Mouse (Mus musculus) brain, adult 10 weeks (tissue): ENCODE data around the gene Aldh1a2. TPM values are rescaled to one million over a fixed set of nuclear protein-coding genes. Genes with fewer than 3 reads are reported as not detected.

Source experiments
- polyA plus RNA-seq: library from polyadenylated mRNA; stranded (reverse); fragments of 350-450 nt; fragmentation: Illumina TruSeq; extraction: RNeasy Lipid Tissue Mini Kit (QIAGEN cat#74804); gene quantifications from one replicate; pipeline ENCODE4 v1.2.3, GENCODE M21; 2015; ENCODE audit warnings: low read depth, low replicate concordance

Aldh1a2 gene
- 7.0 TPM for polyA plus RNA-seq

GRCm38 (mm10) chr9:71215248-71216035 is at the start of gene Aldh1a2:
Gene Aldh1a2 (plus strand): TSS chr9:71215789.

GRCm38 (mm10) chr9:71168511-71168910 is 47.1 kb upstream of the Aldh1a2 start, which contains the start of gene Aqp9:
Gene Aqp9 (minus strand): TSS chr9:71168682.

Other genes with a start within 250 kb of the Aldh1a2 start
- 2.0 TPM for gene Aqp9, start 47.1 kb upstream of the Aldh1a2 start, polyA plus RNA-seq